Mouse (Mus musculus) embryo, embryonic 11.5 days (tissue): ENCODE data around the gene Hcn4.
A peak's percentile ranks its signal among the peaks of the same experiment; 100 is the strongest.

Experiments used
- DNase-seq: peaks from one replicate; pipeline ENCODE4 v3.0.0-alpha.2; 2012; ENCODE audit warnings: low read depth, low spot score

Gene Hcn4

GRCm38 (mm10) chr9:58847676-58848075 is 24.5 kb downstream of the Hcn4 start:
- DNase-seq = no peak

DNA sequence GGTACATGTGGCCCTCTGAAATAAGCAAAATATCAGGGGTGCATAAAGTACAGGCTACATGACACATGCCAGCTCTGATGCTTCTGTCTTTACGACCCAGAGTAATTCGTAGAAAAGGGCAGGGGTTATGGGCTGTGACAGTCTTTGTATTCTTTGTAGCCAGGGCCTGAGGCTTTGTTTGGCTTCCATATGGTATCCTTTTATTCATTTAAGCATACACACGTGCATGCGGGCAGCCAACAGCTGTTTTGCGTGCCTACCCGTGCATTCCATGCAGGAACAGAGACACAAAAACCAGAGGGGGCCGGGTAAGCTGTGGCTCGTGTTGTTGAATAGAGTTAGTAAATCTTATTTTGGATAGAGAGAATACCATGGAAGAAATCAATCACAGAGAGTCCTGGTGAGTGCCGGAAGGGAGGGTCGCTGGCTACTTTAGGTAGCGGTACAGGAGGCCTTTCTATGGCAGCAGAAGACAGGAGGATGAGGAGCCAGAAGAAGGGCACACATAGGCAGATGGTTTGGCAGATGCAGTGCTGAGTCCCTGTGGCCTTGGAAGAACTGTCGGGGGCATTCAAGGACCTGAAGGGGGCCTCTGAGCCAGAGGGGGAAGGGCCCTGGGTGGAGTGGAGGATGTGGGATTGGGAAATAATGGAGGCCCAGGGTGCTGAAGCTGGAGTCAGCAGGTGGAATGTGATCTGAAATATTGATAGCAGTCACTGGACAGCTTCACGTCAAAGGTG is 26.5 kb downstream of the Hcn4 start:
- DNase-seq = peak; percentile 4

DNA sequence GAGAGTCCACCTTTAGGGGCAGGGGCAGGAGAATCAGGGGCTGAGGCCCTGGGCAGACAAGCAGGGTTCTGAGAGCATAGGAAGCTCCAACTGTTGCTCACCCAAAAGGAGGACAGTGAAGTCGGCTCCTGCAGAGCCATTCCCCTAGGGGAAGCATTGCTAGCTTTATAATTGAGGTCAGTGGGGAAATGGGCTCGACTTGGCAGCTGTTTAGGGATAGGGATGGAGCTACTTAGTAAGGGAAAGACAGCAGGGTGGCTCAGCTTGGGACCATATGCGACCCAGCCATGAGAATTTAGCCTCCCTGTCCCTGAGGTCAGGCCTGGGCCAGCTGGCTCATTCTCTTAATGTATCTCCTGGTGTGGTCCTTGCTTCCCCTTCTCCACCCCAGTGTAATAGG is 31.7 kb downstream of the Hcn4 start:
- no peak for DNase-seq

- peak; percentile 16 for DNase-seq
These were observed 35.9 kb downstream of the Hcn4 start for GRCm38 (mm10) chr9:58859080-58859635.

DNA sequence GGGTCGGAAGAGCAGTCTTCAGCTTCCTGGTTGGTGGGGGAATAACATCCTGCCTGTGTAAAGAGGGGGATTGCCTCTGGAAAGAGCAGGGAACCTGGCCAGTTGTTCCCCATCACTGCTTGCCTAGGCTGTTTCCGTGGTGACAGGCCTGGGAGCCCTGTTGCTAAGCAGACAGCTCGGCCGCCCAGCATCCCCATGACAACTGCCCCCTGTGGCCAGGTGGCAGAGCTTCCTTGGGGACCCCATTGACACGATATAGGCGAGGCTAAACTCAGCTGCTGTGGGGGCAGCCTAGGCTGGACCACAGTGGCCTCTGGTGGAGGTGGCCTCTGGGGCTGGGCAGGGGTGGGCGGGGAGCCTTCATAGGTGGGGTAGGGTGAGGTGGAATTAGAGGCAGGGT is 40.6 kb downstream of the Hcn4 start:
- DNase-seq = peak; percentile 9

GRCm38 (mm10) chr9:58871141-58871540 is 47.9 kb downstream of the Hcn4 start:
- no peak for DNase-seq

- peak; percentile 45 for DNase-seq
These were observed 50.5 kb downstream of the Hcn4 start for GRCm38 (mm10) chr9:58873541-58874324.

DNA sequence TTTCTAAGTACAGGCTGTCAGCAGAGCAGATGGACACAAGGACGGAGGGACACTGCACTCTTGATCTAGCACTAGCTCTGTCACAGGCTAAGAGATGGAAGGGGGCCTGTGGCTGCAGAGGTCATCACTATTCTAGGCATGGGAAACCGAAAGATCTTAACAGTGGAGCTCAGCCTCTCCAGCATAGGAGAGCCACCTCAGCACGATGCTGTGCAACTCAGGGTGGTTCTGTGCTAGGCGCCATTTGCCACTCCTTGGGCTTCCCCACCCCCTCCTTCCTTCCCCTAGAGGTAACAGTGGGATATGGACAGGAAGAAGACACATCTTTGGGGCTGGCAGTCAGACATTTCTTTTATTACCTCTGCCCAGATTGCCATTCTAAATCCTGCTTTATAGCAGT is 51.1 kb downstream of the Hcn4 start:
- no peak for DNase-seq

DNA sequence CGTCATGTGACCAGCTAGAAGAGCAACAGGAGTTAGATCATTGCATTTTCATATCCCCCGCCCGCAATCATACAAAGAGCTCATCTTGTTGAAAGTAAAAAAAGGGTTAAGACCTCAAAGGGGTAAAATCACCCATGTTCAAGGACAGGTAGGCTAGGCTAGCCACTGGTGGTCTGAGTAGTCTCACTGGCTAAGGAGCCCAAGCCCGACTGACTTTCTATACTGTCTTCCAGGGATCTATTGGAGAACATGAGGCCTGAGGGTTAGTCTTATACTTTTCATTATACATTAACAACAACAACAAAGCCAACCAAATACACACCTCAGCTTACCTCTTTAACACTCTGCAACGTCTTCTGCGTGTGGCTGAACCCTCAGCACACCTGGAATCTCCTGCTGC is 52.2 kb downstream of the Hcn4 start:
- DNase-seq = no peak

GRCm38 (mm10) chr9:58876946-58877625 is 53.9 kb downstream of the Hcn4 start:
- DNase-seq = no peak

GRCm38 (mm10) chr9:58879836-58880235 is 56.6 kb downstream of the Hcn4 start:
- DNase-seq = no peak

GRCm38 (mm10) chr9:58882686-58883085 is 59.5 kb downstream of the Hcn4 start:
- DNase-seq = no peak

- no peak for DNase-seq
These were observed 66.7 kb downstream of the Hcn4 start for GRCm38 (mm10) chr9:58889782-58890448.

- DNase-seq = no peak
These were observed 67.7 kb downstream of the Hcn4 start for GRCm38 (mm10) chr9:58890893-58891292.

DNA sequence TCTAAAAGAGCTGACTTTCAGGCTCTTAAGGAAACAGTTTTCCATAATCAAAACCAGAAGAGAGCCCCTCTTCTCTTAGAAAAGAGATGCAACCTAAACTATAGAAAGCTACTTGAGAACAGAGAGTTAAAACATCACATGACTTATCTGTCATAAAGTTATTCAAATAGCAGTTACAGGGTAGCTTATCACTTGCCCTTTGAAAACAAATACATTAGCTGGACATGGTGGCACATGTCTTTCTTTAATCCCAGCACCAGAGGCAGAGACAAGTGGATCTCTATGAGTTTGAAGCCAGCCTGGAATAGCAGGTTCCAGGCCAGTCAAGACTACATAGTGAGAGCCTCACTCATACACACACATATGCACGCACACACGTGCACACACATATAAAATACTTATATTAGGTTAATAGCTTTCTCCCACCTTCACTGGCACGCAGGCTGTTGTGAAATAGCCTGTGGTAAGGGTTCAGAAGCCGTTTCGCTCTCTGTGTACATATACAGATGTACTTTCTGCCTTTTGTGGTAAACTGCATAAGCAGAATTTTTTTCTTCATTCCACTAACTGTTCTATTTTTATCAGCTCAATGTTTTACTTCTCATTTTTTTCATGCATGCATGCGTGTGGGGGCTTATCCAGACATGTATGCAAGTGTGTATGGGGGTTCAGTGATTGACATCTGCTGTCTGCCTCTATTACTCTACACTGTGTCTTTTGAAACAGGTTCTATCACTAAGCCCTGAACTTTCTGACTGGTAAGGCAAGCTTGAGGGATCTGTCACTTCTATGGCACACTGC is 68.8 kb downstream of the Hcn4 start:
- DNase-seq = no peak

- DNase-seq = no peak
These were observed 76.4 kb downstream of the Hcn4 start for GRCm38 (mm10) chr9:58899602-58900001.

DNA sequence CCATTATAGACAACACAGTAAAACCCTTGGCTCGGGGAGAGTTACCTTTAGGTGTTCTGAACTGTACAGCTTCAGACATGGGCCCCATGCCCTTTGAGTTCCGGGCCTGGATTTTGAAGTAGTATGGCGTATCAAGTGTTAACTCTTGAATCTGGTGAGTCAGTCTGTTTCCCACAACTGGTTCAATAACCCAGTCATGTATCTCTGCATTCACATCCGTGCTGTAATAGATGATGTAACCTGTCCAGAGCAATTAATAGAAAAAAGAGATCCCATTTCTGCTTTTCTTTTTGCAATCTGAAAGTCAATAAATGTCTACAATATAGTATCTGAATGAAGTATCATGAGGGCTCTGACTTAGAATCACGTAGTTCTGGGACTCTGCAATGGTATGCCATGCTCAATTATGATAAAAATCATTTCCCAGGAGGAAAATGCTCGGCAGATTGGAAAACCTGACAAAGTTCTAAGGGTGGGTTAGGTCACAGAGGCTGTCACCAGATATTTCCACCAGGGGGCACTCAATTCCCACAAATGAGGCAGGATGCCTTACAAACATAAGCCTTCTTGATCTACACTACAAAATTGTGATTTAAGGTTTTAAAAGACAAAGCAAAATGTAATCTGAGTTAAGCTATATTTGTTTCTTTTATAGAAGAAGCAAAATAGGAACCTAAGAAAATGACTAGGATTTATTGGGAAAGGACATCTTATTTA is 79.8 kb downstream of the Hcn4 start:
- DNase-seq = peak; percentile 51
